Mouse (Mus musculus): Measurements from ENCODE around the gene Zfp646.

DNA sequence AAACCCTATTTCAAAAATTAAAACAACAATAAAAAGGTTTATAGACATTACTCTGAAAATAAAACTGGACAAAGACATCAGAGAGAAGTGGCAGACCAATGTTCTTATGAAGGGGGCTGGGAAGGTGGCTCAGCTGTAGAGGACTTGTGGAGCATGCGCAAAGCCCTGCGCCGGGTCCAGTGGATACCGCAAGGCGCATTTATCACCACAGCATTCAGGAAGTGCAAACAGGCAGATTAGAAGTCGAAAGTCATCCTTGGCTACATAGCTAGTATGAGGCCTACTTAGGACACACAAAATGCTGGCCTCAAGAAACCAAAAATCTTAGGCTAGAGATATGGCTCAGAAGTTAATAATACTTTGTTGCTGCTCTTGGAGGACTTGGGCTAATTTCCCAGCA is 17.8 kb upstream of the Zfp646 start:
- TF ChIP-seq CTCF (IDR thresholded peaks at IDR 0.05; ENCODE audit: low read depth, low read length) (no peak), TAL1 (conservative IDR thresholded peaks at IDR 0.05; ENCODE audit: low read depth, low read length) (no peak), GATA1 (IDR thresholded peaks at IDR 0.05; ENCODE audit: borderline replicate concordance, low read length) (no peak), GATA2 (IDR thresholded peaks at IDR 0.05; ENCODE audit: borderline replicate concordance, low read depth, low read length) (no peak)

All from G1E (cell line).